Mouse (Mus musculus): ENCODE measurements around the gene Rarb. TPM values are rescaled to one million over a fixed set of nuclear protein-coding genes. Genes with fewer than 3 reads are reported as not detected.
A peak's percentile ranks its signal among the peaks of the same experiment; 100 is the strongest.

Gene Rarb
- total RNA-seq, 2 experiments from 2014 or later, result 12.3 to 16.3 TPM

DNA sequence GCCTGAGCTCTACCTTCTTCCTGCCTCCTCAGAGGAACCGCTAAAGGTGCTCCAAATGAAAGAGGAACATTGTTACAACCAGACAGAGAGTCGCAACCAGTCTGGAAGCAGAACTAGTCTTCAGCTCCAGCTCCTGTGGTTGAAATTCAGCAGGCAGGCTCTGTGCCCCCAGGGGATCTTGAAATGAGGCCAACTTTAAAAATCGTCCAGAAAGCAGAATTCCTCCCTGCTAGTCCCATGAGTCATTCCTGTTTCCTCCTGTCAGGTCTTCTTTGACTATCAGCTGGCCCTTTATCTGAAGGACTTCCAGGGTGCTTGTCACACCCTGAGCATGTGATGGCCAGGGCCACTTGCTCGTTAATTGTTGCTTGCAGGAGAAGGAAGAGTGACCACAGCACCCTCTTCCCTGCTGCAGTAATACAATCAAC is 220.9 kb downstream of the Rarb start:
- no peak for DNase-seq (ENCODE audit: low spot score in 2 of 2)

DNA sequence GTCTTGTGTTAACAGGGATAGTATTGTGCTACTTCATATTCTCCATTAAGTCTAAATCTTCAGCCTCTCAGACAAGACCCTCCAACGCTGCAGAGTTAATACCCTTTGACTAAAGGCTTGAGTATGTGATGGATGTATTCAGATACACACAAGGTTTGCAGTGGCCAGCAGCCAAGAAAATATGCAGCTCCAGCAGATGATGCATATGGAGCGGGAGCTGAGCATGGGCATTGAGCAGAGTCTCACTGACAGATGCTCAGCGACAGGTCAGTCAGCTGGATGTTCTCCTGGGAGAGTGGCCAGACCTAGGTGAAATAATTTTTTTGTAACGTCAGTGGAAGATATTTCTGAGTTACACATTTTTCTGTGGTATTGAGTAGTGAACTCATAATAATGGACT is 229.8 kb downstream of the Rarb start:
- DNase-seq (ENCODE audit: low spot score in 2 of 2), result no peak

DNA sequence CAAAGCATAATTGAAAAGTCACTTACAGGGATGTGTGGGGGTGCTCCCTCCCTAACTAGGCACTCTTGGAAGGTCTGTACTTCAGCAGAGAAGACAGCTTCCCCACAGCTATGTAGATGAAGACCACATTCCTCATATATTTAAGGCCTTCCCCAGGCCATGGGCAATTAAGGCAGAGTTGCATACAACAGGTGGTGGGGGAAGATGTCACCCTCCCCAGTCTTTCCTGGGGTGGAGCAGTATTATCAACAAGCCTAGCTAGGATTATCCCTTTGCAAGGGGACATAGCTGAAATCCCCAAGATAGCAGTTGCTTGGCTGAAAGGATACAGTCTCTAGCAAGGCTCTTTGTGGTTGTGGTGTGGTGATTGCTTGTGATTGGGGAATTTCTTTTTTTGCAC is 240.9 kb downstream of the Rarb start:
- DNase-seq (ENCODE audit: low spot score in 2 of 2), result no peak

DNA sequence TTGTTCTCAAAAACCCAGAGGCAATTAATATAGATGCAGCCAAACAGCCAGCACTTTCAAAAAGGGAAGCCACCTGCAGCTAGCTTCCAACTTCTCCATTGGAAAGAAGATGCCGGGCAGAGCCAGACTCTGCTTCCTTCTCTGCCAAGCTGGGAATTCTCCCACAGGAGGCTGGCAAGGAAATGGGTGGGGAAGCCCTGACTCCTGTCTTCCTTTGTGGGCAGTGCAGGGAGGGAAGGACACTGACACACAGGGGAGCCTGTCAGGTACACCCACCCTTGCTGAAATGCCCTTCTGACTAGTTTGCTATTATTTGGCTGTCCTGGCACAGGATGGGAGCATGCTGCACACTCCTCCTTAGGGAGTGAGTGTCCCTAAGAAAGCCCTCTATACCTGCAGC is 241.9 kb downstream of the Rarb start:
- DNase-seq (ENCODE audit: low spot score in 2 of 2), result no peak

DNA sequence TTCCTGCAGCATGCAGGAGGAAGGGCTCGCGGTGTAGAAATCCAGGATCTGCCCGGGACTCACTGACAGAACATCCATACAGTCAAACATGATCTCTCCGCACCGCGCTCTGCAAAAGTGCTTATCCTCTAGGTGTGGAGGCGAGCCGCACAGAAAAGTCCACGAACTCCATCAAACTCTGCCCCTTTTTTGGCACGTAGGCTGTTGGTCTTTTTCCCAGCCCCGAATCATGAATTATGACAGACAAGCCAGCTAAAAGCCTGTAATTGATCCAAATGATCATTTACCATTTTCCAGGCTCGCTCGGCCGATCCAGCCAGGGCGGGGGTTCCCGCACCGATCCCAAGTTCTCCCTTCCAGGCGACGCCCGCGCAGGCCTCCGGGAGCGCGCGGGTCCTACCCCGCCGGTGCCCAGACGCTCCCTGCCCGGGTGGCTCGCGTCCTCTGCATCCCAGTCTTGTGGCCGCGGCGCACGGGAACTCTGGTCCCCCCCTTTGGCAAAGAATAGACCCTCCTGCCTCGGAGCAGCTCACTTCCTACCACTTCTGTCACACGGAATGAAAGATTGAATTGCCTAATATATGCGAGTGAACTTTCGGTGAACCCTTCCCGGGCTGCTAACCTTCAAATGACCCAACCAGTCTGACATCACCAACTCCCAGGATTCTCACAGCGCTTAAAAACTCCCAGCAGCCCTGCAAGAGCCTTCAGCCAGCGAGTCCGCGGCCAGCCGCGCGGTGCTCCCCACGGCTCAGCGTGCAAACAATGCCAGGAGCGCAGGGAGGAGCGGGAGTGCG is 243.8 kb downstream of the Rarb start:
- peak; percentile 46 to 79 for DNase-seq (ENCODE audit: low spot score in 2 of 2)

DNA sequence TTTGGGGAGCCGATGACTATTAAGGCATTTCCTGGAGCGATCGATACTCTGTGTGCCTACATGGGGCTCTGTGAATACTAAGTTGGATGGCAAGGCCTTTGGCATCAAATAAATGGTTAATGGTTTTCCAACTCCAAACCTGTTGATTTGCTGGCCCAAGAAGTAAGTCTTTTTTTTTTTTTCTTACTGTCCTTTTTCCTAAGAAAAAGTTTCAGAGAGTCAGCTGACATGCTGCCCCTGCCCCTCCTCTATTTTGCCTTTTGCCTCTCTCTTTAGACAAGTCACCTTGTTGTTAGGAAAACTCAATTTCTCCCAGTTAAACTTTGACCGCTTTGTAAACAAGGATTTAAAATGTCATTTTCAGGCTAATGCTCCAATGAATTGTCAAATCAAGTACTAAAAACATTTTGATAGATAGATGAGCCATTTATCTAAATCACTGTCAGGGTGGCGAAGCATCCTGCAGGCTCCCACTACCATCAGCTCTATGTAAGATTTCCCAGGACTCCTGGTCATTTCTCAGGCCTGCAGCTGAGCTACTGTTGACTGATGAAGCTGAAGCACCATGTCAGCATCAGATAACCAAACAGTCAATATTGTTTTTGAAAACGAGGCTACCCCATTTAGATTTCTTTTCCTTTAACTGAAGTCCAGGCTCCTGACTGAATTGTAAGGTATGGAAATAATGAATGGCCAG is 245.3 kb downstream of the Rarb start:
- DNase-seq (ENCODE audit: low spot score in 2 of 2), result no peak

DNA sequence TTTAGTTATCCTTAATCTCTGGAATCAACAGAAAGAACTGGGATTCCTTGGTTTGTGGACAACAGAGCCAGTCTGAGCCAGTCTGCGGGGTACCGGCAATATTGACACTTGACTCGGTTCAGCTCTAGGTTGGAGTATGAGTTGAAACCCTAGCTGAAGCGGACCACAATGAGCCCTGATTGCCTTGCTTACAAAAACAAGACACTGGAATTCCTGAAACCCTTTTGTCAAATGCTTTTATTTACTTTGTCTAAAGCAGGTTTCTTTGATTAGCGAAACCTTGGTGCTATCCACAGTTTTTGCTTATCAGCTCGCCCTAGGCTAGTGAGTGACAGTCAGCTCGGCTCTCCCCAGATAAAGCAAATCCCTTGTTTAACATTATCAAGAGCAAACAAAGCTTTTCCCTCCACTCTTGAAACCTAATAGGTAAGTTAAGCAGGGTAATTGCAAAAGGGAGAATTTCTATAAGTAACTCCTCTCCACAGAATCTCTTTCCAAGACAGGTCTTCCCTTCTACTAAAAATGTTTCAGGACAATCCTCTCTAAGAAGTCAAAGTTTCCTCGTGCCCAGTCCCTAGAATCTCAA is 246.1 kb downstream of the Rarb start:
- DNase-seq (ENCODE audit: low spot score in 2 of 2), result no peak

DNA sequence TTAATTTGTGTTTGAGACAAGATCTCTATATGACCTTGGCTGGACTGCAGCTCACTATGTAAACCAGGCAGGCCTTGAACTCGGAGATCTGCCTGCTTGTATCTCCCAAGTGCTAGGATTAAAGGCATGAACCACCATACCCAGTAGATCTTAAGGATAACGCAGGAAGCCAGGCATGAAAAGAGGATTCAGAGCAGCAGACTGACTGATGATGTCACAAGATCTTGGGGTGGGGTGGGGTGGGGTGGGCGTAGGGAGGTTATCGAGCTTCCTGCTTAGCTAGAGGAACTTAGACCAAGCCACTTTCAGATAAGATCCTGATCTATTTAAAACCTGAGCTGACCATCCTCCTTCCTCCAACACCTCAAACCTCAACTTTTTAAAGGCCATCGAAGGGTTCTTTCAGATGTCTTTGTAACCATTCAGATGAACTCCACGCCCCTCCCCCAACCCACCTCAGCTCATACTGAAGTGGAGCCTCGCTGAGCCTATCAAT is 249.4 kb downstream of the Rarb start:
- DNase-seq (ENCODE audit: low spot score in 2 of 2), result no peak

DNA sequence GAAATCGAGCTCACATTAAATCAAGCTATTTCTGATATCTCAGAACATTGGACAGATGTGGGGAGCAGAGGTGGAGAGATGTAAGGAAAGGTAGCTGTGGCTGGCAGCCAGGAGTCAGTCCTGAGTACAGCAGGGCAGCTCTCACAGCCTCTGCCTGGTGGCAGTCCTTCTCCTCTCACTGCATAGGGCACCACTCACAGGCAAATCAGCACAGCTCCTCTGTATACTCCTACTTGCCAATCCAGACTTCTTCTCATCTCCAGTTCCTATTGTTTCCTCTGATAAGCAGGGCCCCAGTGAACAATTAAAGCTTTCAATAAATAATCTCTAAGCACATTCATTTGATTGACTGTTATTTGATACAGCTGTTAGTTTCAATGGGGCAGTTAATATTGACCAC is 252.0 kb downstream of the Rarb start:
- no peak for DNase-seq (ENCODE audit: low spot score in 2 of 2)

DNA sequence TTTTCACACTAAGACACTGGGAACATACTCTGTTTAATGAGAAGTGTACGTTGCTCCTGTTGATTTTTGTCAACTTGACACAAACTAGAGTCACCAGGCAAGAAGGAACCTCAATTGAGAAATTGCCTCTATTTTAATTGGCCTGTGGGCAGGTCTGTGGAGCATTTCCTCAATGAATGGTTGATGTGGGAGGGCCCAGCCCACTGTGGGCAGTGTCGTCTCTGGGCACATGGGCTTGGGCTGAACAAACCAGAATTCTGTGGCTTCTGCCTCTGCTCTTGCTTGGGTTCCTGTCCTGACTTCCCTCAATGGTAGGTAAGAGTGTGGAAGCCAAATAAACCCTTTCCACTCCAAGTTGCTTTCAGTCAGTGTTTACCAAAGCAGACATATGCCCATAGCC is 255.0 kb downstream of the Rarb start:
- DNase-seq (ENCODE audit: low spot score in 2 of 2), result no peak

DNA sequence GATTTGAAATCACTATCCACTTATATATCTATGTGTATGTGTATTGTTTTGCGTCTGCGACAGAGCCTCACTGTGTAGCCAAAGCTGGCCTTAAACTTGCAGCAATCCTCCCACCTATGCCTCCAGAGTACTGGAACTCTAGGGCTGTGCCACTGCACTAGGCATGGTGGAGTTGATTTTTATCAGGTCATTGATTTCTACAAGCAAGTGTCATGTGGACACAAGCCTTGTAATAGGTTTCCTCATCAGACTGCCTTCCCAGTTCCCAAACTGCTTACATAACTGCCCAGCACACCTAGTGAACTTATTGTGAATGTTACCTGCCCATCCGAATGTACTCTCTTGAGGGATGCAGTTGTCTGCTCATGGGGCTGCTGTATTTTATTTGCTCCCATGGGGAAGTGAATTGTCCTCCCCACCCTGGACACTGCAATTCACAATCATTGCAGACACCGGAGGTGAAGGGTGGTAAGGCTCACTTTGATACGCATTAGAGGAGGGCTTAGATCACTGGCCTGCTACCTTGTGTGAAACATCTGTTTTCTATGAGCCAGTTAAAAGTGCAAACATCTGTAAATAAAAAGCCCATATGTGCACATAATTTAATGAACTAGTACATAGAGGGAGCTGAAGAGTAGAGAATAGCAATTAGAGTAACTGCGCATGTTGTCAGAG is 257.3 kb downstream of the Rarb start:
- DNase-seq (ENCODE audit: low spot score in 2 of 2), result no peak

DNA sequence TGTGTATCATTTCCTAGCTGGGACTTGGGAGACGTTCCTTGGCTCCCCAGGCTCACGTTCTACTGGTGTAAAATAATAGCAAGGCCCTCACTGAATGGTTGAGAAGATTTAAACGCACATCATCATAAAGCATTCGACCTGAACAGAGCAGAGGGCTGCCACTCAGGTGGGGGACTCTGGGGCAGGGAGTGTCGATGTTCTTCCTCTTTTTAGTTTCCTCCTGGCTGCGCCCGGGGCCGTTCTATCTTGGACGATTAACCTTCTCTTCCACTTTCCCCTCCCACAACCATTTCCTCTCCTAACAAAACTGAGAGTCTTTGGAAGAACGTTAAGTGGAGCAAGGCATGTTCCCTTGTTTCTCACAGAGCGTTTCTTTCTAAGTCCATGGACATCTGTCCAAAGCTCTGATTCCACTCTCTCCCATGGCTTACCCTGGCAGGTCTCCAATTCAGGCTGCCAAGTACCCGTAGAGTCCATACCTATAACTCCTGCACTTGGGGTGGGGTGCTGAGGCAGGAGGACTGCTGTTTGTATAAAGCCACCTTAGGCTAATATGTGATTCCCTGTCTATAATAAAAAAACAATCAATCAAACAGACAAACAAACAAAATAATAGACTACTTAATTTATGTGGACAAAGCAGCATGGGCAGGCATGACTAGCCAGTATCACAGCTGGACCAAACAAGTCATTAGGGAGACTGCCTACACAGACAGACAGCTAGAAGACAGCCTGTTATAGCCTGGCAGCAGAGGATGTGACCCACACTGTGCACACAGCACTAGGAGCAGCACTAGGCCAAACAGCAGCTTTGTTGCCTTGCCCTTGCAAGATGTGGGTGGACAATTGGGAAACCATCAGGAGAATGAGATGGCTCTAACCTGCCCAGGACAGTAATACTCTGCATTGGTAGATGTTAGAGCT is 259.4 kb downstream of the Rarb start:
- no peak for DNase-seq (ENCODE audit: low spot score in 2 of 2)

DNA sequence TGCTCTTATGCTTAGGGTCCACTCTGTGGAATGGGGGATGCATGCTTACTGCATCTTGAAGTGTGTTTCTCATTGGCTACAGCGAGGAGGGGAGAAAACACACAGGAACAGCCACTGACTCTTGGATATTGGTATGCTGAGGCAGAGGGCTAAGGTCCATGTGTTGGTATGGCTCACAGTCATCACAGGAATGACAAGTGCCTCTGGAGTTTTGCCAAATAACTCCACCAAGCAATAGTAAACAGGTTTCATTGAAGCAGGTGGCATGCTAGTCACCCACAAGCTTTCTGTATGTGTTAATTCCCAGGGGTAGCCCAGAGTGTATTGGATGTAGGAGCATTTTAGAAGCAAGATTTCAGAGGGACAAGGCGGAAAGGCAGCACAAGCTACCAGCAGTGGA is 260.9 kb downstream of the Rarb start:
- no peak for DNase-seq (ENCODE audit: low spot score in 2 of 2)

DNA sequence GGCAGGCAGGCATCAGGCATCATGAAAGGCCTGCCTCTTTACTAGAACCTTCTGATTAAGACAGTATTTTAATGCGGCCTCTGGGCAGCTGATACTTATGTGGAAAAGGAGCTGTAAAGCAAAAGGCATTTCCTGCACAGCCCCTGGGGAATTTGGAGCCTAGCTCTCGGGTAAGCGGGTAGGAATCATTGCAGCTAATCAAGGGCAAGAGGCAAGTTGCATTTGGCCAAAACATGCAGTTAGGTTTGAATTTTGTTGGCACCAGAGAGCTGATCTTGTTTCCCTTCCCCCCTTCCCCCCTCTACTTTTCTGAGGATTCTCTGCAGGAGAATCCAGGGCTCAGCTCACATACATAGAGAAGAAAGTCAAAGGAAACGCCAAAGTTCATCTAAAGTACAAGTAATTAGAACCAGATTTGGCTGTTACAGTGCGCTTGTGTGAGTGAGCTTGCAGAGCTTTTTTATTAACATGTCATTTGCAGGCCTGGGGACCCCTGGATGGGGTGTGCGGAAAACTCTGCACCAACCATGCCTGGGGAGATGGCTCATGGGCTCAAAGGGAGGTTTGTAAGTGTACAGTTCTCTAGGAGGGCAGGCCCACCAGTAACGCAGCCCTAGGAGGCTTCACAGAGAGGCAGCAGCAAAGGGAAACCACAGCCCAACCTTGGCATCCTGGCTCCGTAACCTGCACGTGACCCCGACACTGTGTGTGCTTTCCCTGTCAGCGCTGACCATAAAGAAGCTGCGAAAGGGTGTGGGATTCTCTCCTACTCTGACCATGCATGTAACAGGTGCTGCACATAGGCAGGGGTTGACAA is 264.1 kb downstream of the Rarb start:
- peak in 1 of 2 experiments; percentile 37 for DNase-seq (ENCODE audit: low spot score in 2 of 2)

DNA sequence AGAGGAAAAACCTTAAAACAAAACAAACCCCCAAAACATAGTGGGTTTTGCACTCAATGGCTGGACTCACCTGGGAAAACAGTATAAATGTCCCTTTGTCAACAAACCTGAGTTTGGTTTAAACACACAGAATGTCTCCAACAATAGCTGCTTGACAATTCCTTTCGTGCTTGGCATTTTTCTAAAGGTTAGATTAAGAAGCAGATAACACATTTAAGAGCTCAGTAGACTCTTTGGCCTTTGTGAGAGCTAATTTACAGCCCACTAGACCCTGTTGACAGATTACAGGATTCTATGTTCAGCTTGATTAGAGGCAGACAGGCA is 264.7 kb downstream of the Rarb start:
- no peak for DNase-seq (ENCODE audit: low spot score in 2 of 2)

DNA sequence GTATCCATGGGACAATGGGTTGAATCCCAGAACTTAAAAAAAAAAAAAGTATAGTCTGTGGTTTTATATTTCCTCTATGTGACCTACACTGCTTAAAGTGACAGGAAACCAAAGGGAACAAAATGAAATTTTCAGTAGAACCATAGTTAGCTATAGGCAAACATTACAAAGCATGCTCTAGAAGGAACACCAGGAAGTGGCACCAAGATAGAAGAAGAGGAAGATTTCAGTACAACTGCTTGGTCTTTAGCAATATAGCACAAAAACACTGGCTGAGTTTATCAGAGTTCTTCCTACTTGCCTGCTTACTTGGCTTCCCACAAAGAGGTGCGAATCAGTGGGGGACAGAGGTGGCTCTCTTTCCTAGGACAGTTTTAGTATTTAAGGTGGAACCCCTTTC is 266.7 kb downstream of the Rarb start:
- no peak for DNase-seq (ENCODE audit: low spot score in 2 of 2)

DNA sequence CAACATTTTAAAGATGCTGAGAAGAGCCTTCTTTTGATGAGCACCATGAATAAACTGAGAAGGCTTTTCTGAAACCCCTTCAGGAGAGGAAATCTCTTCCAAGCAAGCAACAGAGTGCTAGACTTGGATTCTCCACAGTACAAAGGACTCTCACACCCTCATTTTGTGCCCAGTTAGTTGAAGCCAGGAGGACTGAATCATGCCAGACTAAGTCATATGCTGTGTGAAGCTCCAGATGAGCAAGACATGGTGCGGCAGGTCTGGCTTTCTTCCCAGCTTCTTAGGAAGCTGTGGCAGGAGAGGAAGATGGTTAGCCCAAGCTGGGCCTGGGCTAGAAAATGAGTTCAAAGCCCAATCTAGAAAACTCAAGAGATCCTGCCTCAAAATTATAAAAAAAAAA is 267.1 kb downstream of the Rarb start:
- DNase-seq (ENCODE audit: low spot score in 2 of 2), result no peak

DNA sequence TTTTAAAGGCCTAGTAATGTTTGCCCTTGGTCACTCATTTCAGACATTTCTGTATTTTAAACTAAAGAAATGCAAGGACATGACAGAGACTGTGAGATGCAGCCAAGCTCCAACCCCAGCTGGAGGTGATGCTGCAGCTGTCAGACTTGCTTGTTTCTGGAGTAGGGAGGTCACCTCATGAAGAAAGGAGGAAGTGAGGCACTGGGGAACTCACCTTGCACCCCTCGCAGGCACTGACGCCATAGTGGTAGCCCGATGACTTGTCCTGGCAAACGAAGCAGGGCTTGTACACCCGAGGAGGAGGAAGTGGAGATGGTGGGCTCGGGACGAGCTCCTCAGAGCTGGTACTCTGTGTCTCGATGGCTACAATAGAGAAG is 270.8 kb downstream of the Rarb start:
- DNase-seq (ENCODE audit: low spot score in 2 of 2), result no peak

DNA sequence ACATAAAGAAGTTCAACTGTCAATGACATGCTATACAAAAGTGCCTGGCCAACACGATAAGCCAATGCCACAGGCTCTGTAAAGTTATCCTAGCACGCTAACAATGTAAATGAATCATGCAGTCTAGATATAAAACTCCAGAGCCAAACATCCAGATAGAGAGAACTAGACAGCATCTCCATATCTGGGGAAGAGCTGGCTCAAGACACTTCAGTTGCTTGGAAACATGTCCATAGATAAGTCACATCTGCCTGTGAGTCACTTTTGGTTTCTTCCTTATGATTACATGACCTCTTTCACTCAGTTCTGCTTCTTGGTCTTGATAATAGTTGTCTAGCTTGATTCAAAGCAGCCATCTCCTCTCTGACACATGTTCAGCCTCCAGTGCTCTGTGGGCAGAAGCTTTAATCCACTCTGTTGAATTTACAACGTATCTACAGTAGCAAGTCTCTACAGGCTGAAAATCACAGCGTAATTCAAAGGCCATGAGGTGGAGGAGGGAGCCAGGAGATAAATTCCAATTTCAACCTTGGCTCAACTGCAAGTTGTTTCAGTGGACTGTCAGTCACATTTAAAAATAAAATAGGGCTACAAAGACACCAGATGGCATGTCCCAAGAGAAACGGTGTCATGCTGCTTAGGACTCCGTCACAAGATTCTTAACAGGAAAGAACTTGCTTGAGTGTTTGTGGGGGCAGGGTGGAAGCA is 271.3 kb downstream of the Rarb start:
- DNase-seq (ENCODE audit: low spot score in 2 of 2), result no peak
